Mouse (Mus musculus) naive thymus-derived CD4-positive, alpha-beta T cell, adult 5 months (primary cell): Measurements from ENCODE around the gene Olfr1009. TPM values are rescaled to one million over a fixed set of nuclear protein-coding genes. Genes with fewer than 3 reads are reported as not detected.

Experiments
- polyA plus RNA-seq: library from polyadenylated mRNA; unstranded; fragments of 100-300 nt; shearing (Covaris generic); gene quantifications from one replicate; pipeline ENCODE4 v1.2.1, GENCODE M21; 2017

Olfr1009 gene
- polyA plus RNA-seq, result not detected

GRCm38 (mm10) chr2:85715119-85715518 lies at the start of gene Olfr1009:
Gene Olfr1009, plus strand, starts transcription at chr2:85715419.

GRCm38 (mm10) chr2:85678667-85679066 lies 36.6 kb upstream of the Olfr1009 start, which contains the start of gene Olfr1006:
Gene Olfr1006, minus strand, starts transcription at chr2:85678767.

DNA sequence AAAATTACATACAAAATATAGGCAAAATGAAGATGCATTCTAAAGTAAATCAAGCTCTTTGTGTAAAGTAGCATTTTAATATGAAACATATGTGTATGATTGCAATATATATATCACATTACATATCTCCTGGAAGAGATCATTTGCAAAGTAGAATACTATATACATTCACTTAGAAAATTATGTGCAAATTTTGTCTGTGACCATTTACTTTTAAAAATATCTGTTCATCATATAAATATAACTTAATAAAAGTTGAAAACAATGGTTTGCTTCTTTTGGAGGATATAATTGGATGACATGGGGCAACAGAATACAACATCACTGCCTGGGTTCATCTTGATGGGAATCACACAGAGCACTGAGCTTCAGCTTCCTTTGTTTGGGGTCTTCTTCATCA lies 26.1 kb upstream of the Olfr1009 start, which contains the start of gene Olfr1008:
Gene Olfr1008 (plus strand): TSS at position 301 of the 400 bp plus-strand sequence.

GRCm38 (mm10) chr2:85762666-85763065 lies 47.4 kb downstream of the Olfr1009 start, which contains the start of gene Olfr1012:
Gene Olfr1012, minus strand, starts transcription at chr2:85762766.

GRCm38 (mm10) chr2:85766798-85767197 lies 51.6 kb downstream of the Olfr1009 start, which contains the start of gene Olfr1013:
Gene Olfr1013, plus strand, starts transcription at chr2:85767098.

DNA sequence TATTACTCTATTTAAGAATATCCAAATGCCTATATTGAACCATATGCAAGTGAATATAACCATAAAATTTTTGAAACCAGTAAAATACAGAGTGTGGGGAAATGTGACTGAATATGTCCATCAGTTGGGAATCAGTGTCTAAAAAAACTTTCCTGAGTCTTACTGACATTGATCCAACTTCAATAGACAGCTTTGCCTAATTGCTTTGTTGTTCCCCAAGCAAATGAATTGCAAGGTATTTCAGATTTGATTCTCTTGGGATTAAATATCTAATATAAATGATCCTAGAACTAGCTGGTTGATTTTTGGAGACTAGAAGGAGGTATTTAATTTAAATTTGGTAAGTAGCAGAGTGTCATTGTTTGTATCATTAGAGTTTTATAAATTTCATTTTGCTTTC lies 57.2 kb downstream of the Olfr1009 start, which contains the start of gene Olfr1014:
Gene Olfr1014 (plus strand): TSS at position 301 of the 400 bp plus-strand sequence.

Other genes starting within 250 kb of the Olfr1009 start
- not detected for gene 4833423E24Rik, start 196.4 kb upstream of the Olfr1009 start, polyA plus RNA-seq
- not detected for gene Olfr996, start 136.2 kb upstream of the Olfr1009 start, polyA plus RNA-seq
- gene Olfr998, start 126.5 kb upstream of the Olfr1009 start, polyA plus RNA-seq, result not detected
- not detected for gene Olfr1000, start 103.5 kb upstream of the Olfr1009 start, polyA plus RNA-seq
- not detected for gene Olfr1002, start 64.7 kb upstream of the Olfr1009 start, polyA plus RNA-seq
- gene Olfr154, start 51.0 kb upstream of the Olfr1009 start, polyA plus RNA-seq, result not detected
- gene Olfr1006, start 36.7 kb upstream of the Olfr1009 start, polyA plus RNA-seq, result not detected
- not detected for gene Olfr1008, start 26.0 kb upstream of the Olfr1009 start, polyA plus RNA-seq
- gene Olfr1012, start 47.3 kb downstream of the Olfr1009 start, polyA plus RNA-seq, result not detected
- not detected for gene Olfr1013, start 51.7 kb downstream of the Olfr1009 start, polyA plus RNA-seq
- not detected for gene Olfr1014, start 57.3 kb downstream of the Olfr1009 start, polyA plus RNA-seq
- gene Olfr1015, start 66.6 kb downstream of the Olfr1009 start, polyA plus RNA-seq, result not detected
- gene Olfr1016, start 87.1 kb downstream of the Olfr1009 start, polyA plus RNA-seq, result not detected
- gene Olfr1018, start 103.1 kb downstream of the Olfr1009 start, polyA plus RNA-seq, result not detected
- not detected for gene Olfr1019, start 130.1 kb downstream of the Olfr1009 start, polyA plus RNA-seq
- not detected for gene Olfr1020, start 131.6 kb downstream of the Olfr1009 start, polyA plus RNA-seq
- not detected for gene Olfr1022, start 153.2 kb downstream of the Olfr1009 start, polyA plus RNA-seq
- gene Olfr1023, start 170.2 kb downstream of the Olfr1009 start, polyA plus RNA-seq, result not detected
- gene Olfr1024, start 189.6 kb downstream of the Olfr1009 start, polyA plus RNA-seq, result not detected
- not detected for gene Olfr1025-ps1, start 199.8 kb downstream of the Olfr1009 start, polyA plus RNA-seq
- not detected for gene Olfr1026, start 206.1 kb downstream of the Olfr1009 start, polyA plus RNA-seq
- not detected for gene Olfr1028, start 235.0 kb downstream of the Olfr1009 start, polyA plus RNA-seq